Mouse (Mus musculus): ENCODE measurements around the gene Adamts7.

Gene Adamts7

GRCm38 (mm10) chr9:90162926-90163748, at the start of gene Adamts7:
TSS of gene Adamts7 (plus strand) at chr9:90163069.
- DNase-seq, result peak; percentile 19

GRCm38 (mm10) chr9:90113151-90113550, 49.7 kb upstream of the Adamts7 start:
- no peak for DNase-seq

GRCm38 (mm10) chr9:90113651-90114566, 49.0 kb upstream of the Adamts7 start:
- peak; percentile 93 for DNase-seq

GRCm38 (mm10) chr9:90114567-90115307, 48.1 kb upstream of the Adamts7 start, which contains the start of gene Morf4l1:
TSS of gene Morf4l1 (minus strand) at chr9:90114774.
- peak; percentile 97 for DNase-seq

- no peak for DNase-seq
These were observed 47.6 kb upstream of the Adamts7 start for GRCm38 (mm10) chr9:90115308-90115700.

- no peak for DNase-seq
These were observed 45.6 kb upstream of the Adamts7 start for GRCm38 (mm10) chr9:90117234-90117633.

- no peak for DNase-seq
These were observed 40.6 kb upstream of the Adamts7 start for GRCm38 (mm10) chr9:90122246-90122740.

GRCm38 (mm10) chr9:90124156-90124872, 38.6 kb upstream of the Adamts7 start:
- DNase-seq, result no peak

- no peak for DNase-seq
These were observed 38.0 kb upstream of the Adamts7 start for GRCm38 (mm10) chr9:90124873-90125245.

GRCm38 (mm10) chr9:90125416-90126099, 37.3 kb upstream of the Adamts7 start:
- DNase-seq, result no peak

- peak; percentile 83 for DNase-seq
These were observed 36.4 kb upstream of the Adamts7 start for GRCm38 (mm10) chr9:90126260-90127010.

- DNase-seq, result no peak
These were observed 35.7 kb upstream of the Adamts7 start for GRCm38 (mm10) chr9:90127146-90127545.

GRCm38 (mm10) chr9:90128636-90129201, 34.1 kb upstream of the Adamts7 start:
- no peak for DNase-seq

GRCm38 (mm10) chr9:90133562-90134355, 29.1 kb upstream of the Adamts7 start:
- DNase-seq, result no peak

- no peak for DNase-seq
These were observed 27.4 kb upstream of the Adamts7 start for GRCm38 (mm10) chr9:90135466-90135865.

GRCm38 (mm10) chr9:90135963-90136677, 26.7 kb upstream of the Adamts7 start:
- no peak for DNase-seq

- peak; percentile 53 for DNase-seq
These were observed 26.2 kb upstream of the Adamts7 start for GRCm38 (mm10) chr9:90136678-90136965.

GRCm38 (mm10) chr9:90145788-90146187, 17.1 kb upstream of the Adamts7 start:
- DNase-seq, result no peak

- no peak for DNase-seq
These were observed 16.0 kb upstream of the Adamts7 start for GRCm38 (mm10) chr9:90146869-90147268.

Measured in kidney, adult 11 months (tissue).